Mouse (Mus musculus) layer of hippocampus, adult 9-11 months (tissue): ENCODE data around the gene Cdkl4.

ENCODE experiments used
- DNase-seq: peaks from one replicate; pipeline ENCODE4 v3.0.0; 2022

Gene Cdkl4

GRCm38 (mm10) chr17:80477679-80478078 is 99.9 kb downstream of the Cdkl4 start:
- no peak for DNase-seq

- no peak for DNase-seq
These were observed 101.1 kb downstream of the Cdkl4 start for GRCm38 (mm10) chr17:80476496-80476895.
